Mouse (Mus musculus) midbrain, embryonic 16.5 days (tissue): ENCODE data around the gene Rnaseh2b. TPM values are rescaled to one million over a fixed set of nuclear protein-coding genes. Genes with fewer than 3 reads are reported as not detected.

Source experiments
- ATAC-seq: fragments of 200-750 bp; cut with Nextera tagmentation; 2 replicates; pipeline ENCODE4 v1.8.0; 2017; ENCODE audit warnings: moderate TSS enrichment
- H3K27ac ChIP-seq: fragments of 300-500 bp; sonication (generic); 2 replicates; pipeline ENCODE4 v1.5.1; 2014; ENCODE audit warnings: mild to moderate bottlenecking, low read length, mixed read lengths
- H3K27me3 ChIP-seq: fragments of 300-500 bp; sonication (generic); 2 replicates; pipeline ENCODE4 v1.6.1; 2014; ENCODE audit warnings: low read depth, low read length, mixed read lengths; ENCODE audit not compliant: control insufficient read depth, insufficient read depth
- H3K36me3 ChIP-seq: fragments of 300-500 bp; sonication (generic); 2 replicates; pipeline ENCODE4 v1.6.1; 2014; ENCODE audit warnings: mild to moderate bottlenecking, low read length, moderate library complexity, mixed read lengths; ENCODE audit not compliant: control insufficient read depth, insufficient read depth
- H3K4me1 ChIP-seq: fragments of 300-500 bp; sonication (generic); 2 replicates; pipeline ENCODE4 v1.6.1; 2014; ENCODE audit warnings: mild to moderate bottlenecking, low read length, mixed read lengths; ENCODE audit not compliant: control insufficient read depth, insufficient read depth
- H3K4me2 ChIP-seq: fragments of 300-500 bp; sonication (generic); 2 replicates; pipeline ENCODE4 v1.6.1; 2014; ENCODE audit warnings: mild to moderate bottlenecking, low read length, mixed read lengths
- H3K4me3 ChIP-seq: fragments of 300-500 bp; sonication (generic); 2 replicates; pipeline ENCODE4 v1.5.1; 2014; ENCODE audit warnings: low read depth, mild to moderate bottlenecking, low read length, moderate library complexity, mixed read lengths
- H3K9ac ChIP-seq: fragments of 300-500 bp; sonication (generic); 2 replicates; pipeline ENCODE4 v1.6.1; 2014; ENCODE audit warnings: low read depth, low read length, mixed read lengths
- H3K9me3 ChIP-seq: fragments of 300-500 bp; sonication (generic); replicated peaks from 2 replicates; pipeline ENCODE4 v1.6.1; 2014; ENCODE audit warnings: mild to moderate bottlenecking, low read length, mixed read lengths; ENCODE audit not compliant: control insufficient read depth, poor library complexity, severe bottlenecking
- WGBS: fragments of 180-500 bp; shearing (Covaris S2); extraction: QIAGEN DNeasy Blood & Tissue Kit; methylation state at CpG from one replicate; pipeline ENCODE4 v1.1.7; 2014; 5-methylcytosine and 5-hydroxymethylcytosine counted together
- polyA plus RNA-seq: library from polyadenylated mRNA; unstranded; fragments of >200 nt; fragmentation: Nextera tagmentation; extraction: Ambion mirVana; gene quantifications from 2 replicates; pipeline ENCODE4 v1.2.1, GENCODE M21; 2015

Gene Rnaseh2b
- polyA plus RNA-seq, 1 experiment from 2014 or later, result 32.0 TPM

DNA sequence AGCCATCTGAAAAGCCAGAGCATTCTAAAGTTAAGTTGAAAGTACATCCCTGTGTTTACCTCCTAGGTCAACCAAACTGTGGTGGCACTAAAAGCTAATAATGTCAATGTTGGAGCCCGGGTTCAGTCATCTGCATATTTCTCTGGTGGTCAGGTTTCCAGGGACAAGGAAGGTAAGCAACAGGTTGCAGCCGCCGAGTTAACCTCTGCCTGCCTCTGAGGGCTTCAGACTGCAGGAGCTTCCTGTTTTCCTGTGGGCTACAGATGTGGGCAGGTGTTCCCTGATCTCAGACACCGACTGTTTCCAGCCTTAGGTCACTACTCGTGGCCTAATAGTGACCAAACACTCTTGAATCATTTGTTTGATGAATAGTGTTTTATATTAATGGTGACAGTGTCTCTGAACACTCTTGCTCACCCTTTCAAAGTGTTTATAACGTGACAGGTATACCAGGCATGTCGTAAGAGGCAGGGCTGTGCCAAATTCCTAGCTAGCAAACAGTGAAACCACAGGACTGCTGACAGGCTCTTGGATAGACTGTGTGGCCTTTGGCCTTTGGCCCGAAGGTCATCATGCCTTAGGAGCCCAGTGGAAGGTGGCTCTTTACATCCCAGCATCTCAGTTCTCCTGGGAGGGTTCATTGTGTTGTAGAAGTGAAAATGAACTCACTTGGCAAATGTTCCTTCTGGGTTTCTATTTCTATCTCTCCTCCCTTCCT is 69.0 kb downstream of the Rnaseh2b start:
- 91% methylated on average over 8 of the region's 8 CpGs for WGBS
- ATAC-seq, result no peak
- Histone ChIP-seq H3K27ac (no peak overlapping the region), H3K9ac (no peak overlapping the region), H3K36me3 (no peaks in the 10 kb centered on the region), H3K4me1 (no peaks in the 10 kb centered on the region), H3K27me3 (no peaks in the 10 kb centered on the region), H3K4me2 (no peak overlapping the region), H3K9me3 (no peaks in the 10 kb centered on the region), H3K4me3 (no peak overlapping the region)

DNA sequence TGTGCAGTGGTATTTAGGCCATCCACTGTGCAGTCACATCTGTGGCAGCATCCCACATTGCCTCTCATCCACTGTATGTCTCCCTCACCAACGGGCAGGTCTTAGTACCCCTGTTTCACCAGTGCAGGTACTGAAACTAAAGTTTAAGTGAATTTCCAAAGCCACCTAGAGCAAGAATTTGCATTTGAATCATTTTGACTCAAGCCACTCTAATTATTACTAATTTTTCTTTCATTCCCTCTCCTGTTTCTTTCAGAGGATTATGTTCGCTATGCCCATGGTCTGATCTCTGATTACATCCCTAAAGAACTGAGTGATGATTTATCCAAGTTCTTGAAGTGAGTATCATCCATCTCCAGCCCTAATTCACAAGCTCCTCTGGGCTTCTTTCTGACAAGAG is 71.4 kb downstream of the Rnaseh2b start:
- H3K27ac ChIP-seq, result no peak overlapping the region
- H3K4me1 ChIP-seq, result no peaks in the 10 kb centered on the region
- no peak overlapping the region for H3K4me3 ChIP-seq
- no peak overlapping the region for H3K4me2 ChIP-seq
- 91% methylated on average over 2 of the region's 2 CpGs for WGBS
- no peaks in the 10 kb centered on the region for H3K27me3 ChIP-seq
- no peaks in the 10 kb centered on the region for H3K9me3 ChIP-seq
- ATAC-seq, result no peak
- no peak overlapping the region for H3K9ac ChIP-seq
- H3K36me3 ChIP-seq, result no peaks in the 10 kb centered on the region

GRCm38 (mm10) chr14:62370819-62371218 is 78.4 kb downstream of the Rnaseh2b start:
- H3K9me3 ChIP-seq, result no peaks in the 10 kb centered on the region
- no peak for ATAC-seq
- no peak overlapping the region for H3K9ac ChIP-seq
- H3K4me2 ChIP-seq, result no peak overlapping the region
- H3K4me1 ChIP-seq, result no peaks in the 10 kb centered on the region
- WGBS, result 80% methylated on average over 6 of the region's 6 CpGs
- H3K27ac ChIP-seq, result no peak overlapping the region
- H3K4me3 ChIP-seq, result no peak overlapping the region
- H3K36me3 ChIP-seq, result no peaks in the 10 kb centered on the region
- no peaks in the 10 kb centered on the region for H3K27me3 ChIP-seq

DNA sequence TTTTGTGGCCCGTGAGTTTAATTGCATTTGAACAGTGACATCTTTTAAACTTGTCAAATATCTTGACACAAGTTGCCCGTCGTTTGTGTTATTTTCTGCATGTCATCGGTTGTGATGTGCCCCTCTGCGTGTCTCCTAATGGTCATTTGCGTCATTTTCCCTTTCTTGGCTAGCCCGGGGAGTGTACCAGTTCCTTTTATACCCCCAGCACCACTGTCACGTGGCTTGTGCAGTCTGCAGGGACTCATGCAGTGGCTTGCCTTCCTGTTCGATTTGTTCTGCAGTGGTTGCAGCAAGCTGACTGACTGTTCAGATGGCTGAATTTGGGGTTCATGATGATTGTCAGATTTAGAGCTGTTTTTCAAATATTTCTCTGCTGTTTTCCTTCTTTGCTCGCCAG is 81.6 kb downstream of the Rnaseh2b start:
- Histone ChIP-seq H3K4me3 (no peak overlapping the region), H3K4me1 (no peaks in the 10 kb centered on the region), H3K4me2 (no peak overlapping the region), H3K9ac (no peak overlapping the region), H3K27ac (no peak overlapping the region), H3K9me3 (no peaks in the 10 kb centered on the region), H3K27me3 (no peaks in the 10 kb centered on the region), H3K36me3 (no peaks in the 10 kb centered on the region)
- no peak for ATAC-seq
- WGBS, result 80% methylated on average over 10 of the region's 10 CpGs

- no peak for ATAC-seq
- H3K4me3 ChIP-seq, result no peak overlapping the region
- H3K4me2 ChIP-seq, result no peak overlapping the region
Measured at GRCm38 (mm10) chr14:62375694-62376093, 83.3 kb downstream of the Rnaseh2b start.

DNA sequence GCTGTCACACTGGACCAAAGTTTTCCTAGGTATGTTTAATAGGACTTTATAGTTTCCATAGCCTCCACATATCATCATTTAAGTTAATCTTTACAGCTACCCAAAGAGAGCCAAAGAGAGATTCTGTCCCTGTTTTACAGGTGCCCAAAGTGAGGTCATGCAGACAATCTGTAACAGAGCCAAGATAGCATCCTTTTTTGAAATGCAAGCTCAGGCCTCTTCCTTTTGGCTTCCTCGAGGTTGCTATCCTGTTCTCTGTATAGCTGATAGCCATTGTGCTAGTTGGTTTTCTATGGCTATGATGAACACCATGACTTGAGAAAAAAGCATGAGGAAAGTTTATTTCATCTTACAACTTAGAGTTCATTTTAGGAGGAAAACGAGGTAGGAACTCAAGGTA is 83.7 kb downstream of the Rnaseh2b start:
- no peak overlapping the region for H3K4me3 ChIP-seq
- WGBS, result 87% methylated on average over 2 of the region's 2 CpGs
- ATAC-seq, result no peak
- H3K27ac ChIP-seq, result no peak overlapping the region
- H3K9ac ChIP-seq, result no peak overlapping the region
- H3K36me3 ChIP-seq, result no peaks in the 10 kb centered on the region
- H3K9me3 ChIP-seq, result no peaks in the 10 kb centered on the region
- H3K4me2 ChIP-seq, result no peak overlapping the region
- no peaks in the 10 kb centered on the region for H3K4me1 ChIP-seq
- no peaks in the 10 kb centered on the region for H3K27me3 ChIP-seq

More at GRCm38 (mm10) chr14:62375694-62376093, 83.3 kb downstream of the Rnaseh2b start:
- Histone ChIP-seq H3K36me3 (no peaks in the 10 kb centered on the region), H3K27me3 (no peaks in the 10 kb centered on the region), H3K9me3 (no peaks in the 10 kb centered on the region), H3K27ac (no peak overlapping the region), H3K4me1 (no peaks in the 10 kb centered on the region), H3K9ac (no peak overlapping the region)

DNA sequence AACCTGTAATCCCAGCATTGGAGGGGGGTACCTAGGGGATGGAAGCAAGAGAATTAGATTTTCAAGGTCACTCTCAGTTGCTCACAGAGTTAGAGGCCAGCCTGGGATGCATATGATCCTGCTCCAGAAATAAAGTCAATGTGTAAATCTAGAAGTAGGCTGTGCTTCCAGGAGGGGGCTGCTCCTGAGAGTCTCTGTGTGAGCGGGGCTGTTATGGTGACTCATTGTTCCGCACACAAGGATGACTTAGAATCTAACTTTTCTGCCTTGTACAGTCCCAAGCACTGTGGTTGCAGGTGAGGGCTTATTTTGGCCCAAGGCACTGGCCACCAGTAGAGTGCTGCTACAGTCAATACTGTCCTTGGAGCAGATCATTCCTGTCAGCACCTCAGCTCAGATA is 87.0 kb downstream of the Rnaseh2b start:
- H3K36me3 ChIP-seq, result no peaks in the 10 kb centered on the region
- H3K9me3 ChIP-seq, result no peaks in the 10 kb centered on the region
- H3K27ac ChIP-seq, result no peak overlapping the region
- WGBS, result 90% methylated on average over 2 of the region's 2 CpGs
- no peaks in the 10 kb centered on the region for H3K4me1 ChIP-seq
- H3K9ac ChIP-seq, result no peak overlapping the region
- no peak overlapping the region for H3K4me3 ChIP-seq
- no peak for ATAC-seq
- no peaks in the 10 kb centered on the region for H3K27me3 ChIP-seq
- H3K4me2 ChIP-seq, result no peak overlapping the region

DNA sequence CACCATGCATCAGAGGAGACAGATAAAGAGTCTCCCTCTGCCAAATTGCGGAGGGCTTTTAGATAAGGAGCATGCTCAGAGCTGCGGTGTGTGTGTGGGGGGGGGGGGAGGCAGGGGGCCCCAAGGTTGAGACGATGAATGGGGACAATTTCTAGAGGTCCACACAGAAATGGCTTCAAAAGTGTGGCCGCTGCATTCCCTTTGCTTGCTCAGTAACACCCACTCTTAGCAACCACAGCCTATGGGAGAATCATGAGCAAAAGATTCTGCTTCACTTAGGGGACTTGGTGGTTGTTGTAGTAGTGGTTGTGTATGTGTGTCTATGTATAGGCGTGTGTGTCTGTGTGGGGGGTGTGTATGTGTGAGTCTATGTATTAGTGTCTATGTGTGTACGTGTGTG is 88.2 kb downstream of the Rnaseh2b start:
- no peak overlapping the region for H3K4me2 ChIP-seq

GRCm38 (mm10) chr14:62383109-62383508 is 90.7 kb downstream of the Rnaseh2b start:
- Histone ChIP-seq H3K4me2 (no peak overlapping the region), H3K9ac (no peak overlapping the region), H3K4me1 (no peaks in the 10 kb centered on the region), H3K27me3 (no peaks in the 10 kb centered on the region), H3K27ac (no peak overlapping the region), H3K4me3 (no peak overlapping the region), H3K9me3 (no peaks in the 10 kb centered on the region), H3K36me3 (no peaks in the 10 kb centered on the region)
- ATAC-seq, result no peak
- WGBS, result 86% methylated on average over 3 of the region's 3 CpGs

More for the DNA sequence above, 88.2 kb downstream of the Rnaseh2b start:
- Histone ChIP-seq H3K4me1 (no peaks in the 10 kb centered on the region), H3K27ac (no peak overlapping the region), H3K9me3 (no peaks in the 10 kb centered on the region), H3K36me3 (no peaks in the 10 kb centered on the region), H3K4me3 (no peak overlapping the region), H3K9ac (no peak overlapping the region), H3K27me3 (no peaks in the 10 kb centered on the region)
- 62% methylated on average over 6 of the region's 6 CpGs for WGBS
- no peak for ATAC-seq
